In the genomic region with DNA sequence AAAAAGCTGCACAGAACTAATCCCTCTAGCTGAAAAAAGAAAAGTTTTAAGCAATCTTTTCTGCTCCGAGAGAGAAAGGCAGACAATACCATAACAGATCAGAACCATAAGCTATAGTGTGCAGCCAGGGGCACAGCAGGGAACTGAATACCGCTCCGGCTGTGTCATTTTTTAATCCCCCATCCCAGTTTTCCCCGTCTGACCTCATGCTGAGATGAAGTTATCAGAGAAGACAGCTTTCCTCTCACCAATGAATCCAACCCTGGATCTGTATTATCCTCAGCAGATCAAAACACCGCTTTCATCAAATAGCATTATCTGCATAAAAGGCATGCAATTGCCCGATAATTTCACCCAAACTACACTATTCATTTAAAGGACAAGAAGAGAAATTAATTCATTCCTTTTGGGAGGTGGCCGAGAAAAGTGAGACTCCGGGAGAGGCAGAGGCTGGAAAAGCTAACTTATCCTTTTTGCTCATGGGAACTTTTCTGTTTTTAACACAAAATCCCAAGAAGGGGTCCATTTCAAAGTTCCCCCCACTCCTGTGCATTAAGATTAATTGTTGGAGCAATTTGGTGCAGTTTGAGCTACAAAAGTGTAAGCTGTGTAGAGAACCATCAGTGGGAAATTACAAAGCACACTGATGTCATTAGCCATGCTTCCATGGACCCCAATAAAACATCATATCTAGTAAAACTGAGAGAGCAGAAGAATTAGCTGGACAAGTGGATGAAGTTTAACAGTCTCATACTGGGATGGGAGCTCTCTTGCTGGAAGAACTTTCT, we compare ENCODE assay signal across 17 mouse cellular contexts. TPM values are rescaled to one million over a fixed set of nuclear protein-coding genes. Genes with fewer than 3 reads are reported as not detected.
DNase-seq lines count a peak whose midpoint lies in the region; ATAC-seq lines count a peak whose summit lies in the region.
"Had no signal": no experiment of that assay in that cellular context is flagged by ENCODE, and none has a peak within 500 bp of the region (broad histone marks: within the 10 kb centered on the region; RNA-seq: fewer than 3 reads in every experiment).

No protein-coding gene starts in this region.

- no peaks in the 10 kb centered on the region for H3K9me3 ChIP-seq in embryonic facial prominence, embryonic 12.5 days
- no peaks in the 10 kb centered on the region for H3K9me3 ChIP-seq in embryonic facial prominence, embryonic 10.5 days
- no peaks in the 10 kb centered on the region for H3K9me3 ChIP-seq in forebrain, embryonic 13.5 days (replicated peaks)
- H3K9me3 ChIP-seq in neural tube, embryonic 15.5 days (replicated peaks): no peaks in the 10 kb centered on the region
- H3K9me3 ChIP-seq: limb, embryonic 10.5 days; liver, embryonic 13.5 days had no signal

- WGBS in embryonic facial prominence, embryonic 12.5 days: 22% methylated on average over 8 of the region's 8 CpGs
- 37% methylated on average over 8 of the region's 8 CpGs for WGBS in embryonic facial prominence, embryonic 10.5 days
- 3% methylated on average over 8 of the region's 8 CpGs for WGBS in forebrain, embryonic 13.5 days
- 29% methylated on average over 8 of the region's 8 CpGs for WGBS in neural tube, embryonic 15.5 days

- H3K36me3 ChIP-seq in embryonic facial prominence, embryonic 12.5 days: no peaks in the 10 kb centered on the region
- H3K36me3 ChIP-seq in embryonic facial prominence, embryonic 10.5 days (replicated peaks): no peaks in the 10 kb centered on the region
- H3K36me3 ChIP-seq in forebrain, embryonic 13.5 days (ENCODE audit: poor library complexity, severe bottlenecking): no peaks in the 10 kb centered on the region
- no peaks in the 10 kb centered on the region for H3K36me3 ChIP-seq in neural tube, embryonic 15.5 days
- H3K36me3 ChIP-seq: limb, embryonic 10.5 days; liver, embryonic 13.5 days had no signal

- 0 out of 2 replicates have a peak, but pooled peaks cover 9% of the 10 kb centered on the region for H3K4me1 ChIP-seq in embryonic facial prominence, embryonic 12.5 days
- H3K4me1 ChIP-seq in embryonic facial prominence, embryonic 10.5 days: peaks cover 32% of the 10 kb centered on the region
- peaks cover 15% of the 10 kb centered on the region for H3K4me1 ChIP-seq in forebrain, embryonic 13.5 days
- peaks cover 13% of the 10 kb centered on the region for H3K4me1 ChIP-seq in neural tube, embryonic 15.5 days
- H3K4me1 ChIP-seq: liver, embryonic 13.5 days had no signal

- no peak overlapping the region for H3K9ac ChIP-seq in embryonic facial prominence, embryonic 12.5 days
- H3K9ac ChIP-seq in forebrain, embryonic 13.5 days: no peak overlapping the region
- no peak overlapping the region for H3K9ac ChIP-seq in neural tube, embryonic 15.5 days (replicated peaks)
- H3K9ac ChIP-seq: liver, embryonic 13.5 days had no signal

- H3K27ac ChIP-seq in embryonic facial prominence, embryonic 12.5 days: no peak overlapping the region
- no peak overlapping the region for H3K27ac ChIP-seq in embryonic facial prominence, embryonic 10.5 days (replicated peaks)
- H3K27ac ChIP-seq in forebrain, embryonic 13.5 days: no peak overlapping the region
- H3K27ac ChIP-seq in neural tube, embryonic 15.5 days (replicated peaks): no peak overlapping the region
- H3K27ac ChIP-seq: heart, adult 2 months; limb, embryonic 10.5 days; liver, embryonic 13.5 days had no signal

- no peak overlapping the region for H3K4me2 ChIP-seq in embryonic facial prominence, embryonic 12.5 days (replicated peaks)
- H3K4me2 ChIP-seq in forebrain, embryonic 13.5 days: peak overlapping the region; percentile 21; the same call in 1 of the 2 replicates
- 0 out of 2 replicates have a peak overlapping the region, but pooled peaks have one; percentile 6 for H3K4me2 ChIP-seq in neural tube, embryonic 15.5 days
- H3K4me2 ChIP-seq: liver, embryonic 13.5 days had no signal

- peaks cover 19% of the 10 kb centered on the region for H3K27me3 ChIP-seq in embryonic facial prominence, embryonic 12.5 days
- H3K27me3 ChIP-seq in embryonic facial prominence, embryonic 10.5 days (replicated peaks; ENCODE audit: low read depth, poor library complexity, severe bottlenecking): peaks cover 32% of the 10 kb centered on the region
- H3K27me3 ChIP-seq in forebrain, embryonic 13.5 days: peaks cover 29% of the 10 kb centered on the region
- 0 out of 2 replicates have a peak, but pooled peaks cover 5% of the 10 kb centered on the region for H3K27me3 ChIP-seq in neural tube, embryonic 15.5 days (replicated peaks)

- no peak overlapping the region for H3K4me3 ChIP-seq in embryonic facial prominence, embryonic 12.5 days
- no peak overlapping the region for H3K4me3 ChIP-seq in embryonic facial prominence, embryonic 10.5 days
- no peak overlapping the region for H3K4me3 ChIP-seq in forebrain, embryonic 13.5 days
- H3K4me3 ChIP-seq in neural tube, embryonic 15.5 days (replicated peaks): no peak overlapping the region
- H3K4me3 ChIP-seq: heart, adult 2 months; limb, embryonic 10.5 days; liver, embryonic 13.5 days had no signal

- DNase-seq in embryonic facial prominence, embryonic 10.5 days (ENCODE audit: low spot score): no peak
- peak; percentile 45 for DNase-seq in mesoderm, embryonic 11.5 days (ENCODE audit: low read depth, low spot score)
- DNase-seq in thymus, postnatal 0 days (ENCODE audit: low spot score): no peak
- no peak for DNase-seq in right cerebral cortex, adult 2 months (ENCODE audit: low spot score in 2 of 2)
- DNase-seq: cerebellum, adult 2 months; heart, adult 2 months; heart, postnatal 10 days; kidney, postnatal 14 days; liver, embryonic 13.5 days; lung, postnatal 10 days; right cerebral cortex, postnatal 4 days had no signal

- ATAC-seq in embryonic facial prominence, embryonic 12.5 days (ENCODE audit: insufficient number of reproducible peaks, insufficient read depth, low FRiP score, low TSS enrichment): peak; percentile 35; the same call in 1 of the 2 replicates
- ATAC-seq in forebrain, embryonic 13.5 days: peak; percentile 36; the same call in 1 of the 2 replicates
- no peak for ATAC-seq in neural tube, embryonic 15.5 days (ENCODE audit: low FRiP score)
- ATAC-seq in CD4-positive, CD25-positive, alpha-beta regulatory T cell, adult 4 months: no peak
- ATAC-seq: intestine, embryonic 16.5 days had no signal

RNA-seq across cellular contexts. Expression of a gene that starts 6.7 kb away (rescaled TPM):
- 65.3 and 65.9 TPM in 2 replicates for polyA plus RNA-seq in embryonic facial prominence, embryonic 12.5 days (2016; fragmentation: Nextera tagmentation; extraction: Ambion mirVana)
- polyA plus RNA-seq in embryonic facial prominence, embryonic 10.5 days (2016; fragmentation: Nextera tagmentation; extraction: Ambion mirVana): 44.0 and 48.2 TPM in 2 replicates
- 20.6 and 20.9 TPM in 2 replicates for polyA plus RNA-seq in forebrain, embryonic 13.5 days (2015; fragmentation: Nextera tagmentation; extraction: Ambion mirVana)
- polyA plus RNA-seq in neural tube, embryonic 15.5 days (2015; fragmentation: Nextera tagmentation; extraction: Ambion mirVana): 31.5 and 37.7 TPM in 2 replicates
- polyA plus RNA-seq in thymus, postnatal 0 days (2015; fragmentation: Nextera tagmentation; extraction: Ambion mirVana): 1.7 and 2.1 TPM in 2 replicates
- under 1 TPM in 1 of 2 experiments, not detected in 1; 0.22 TPM for polyA plus RNA-seq in CD4-positive, CD25-positive, alpha-beta regulatory T cell, adult 4 months (2017; shearing (Covaris generic))

Comparison
In these comparisons a context has a peak if more than half of its experiments do, and no peak if none do; other contexts are left out.
1. ATAC-seq: peak in embryonic facial prominence, embryonic 12.5 days (single experiment) and forebrain, embryonic 13.5 days (single experiment); none in neural tube, embryonic 15.5 days (single experiment) and CD4-positive, CD25-positive, alpha-beta regulatory T cell, adult 4 months (single experiment).